ENCODE assay signal across 9 mouse cellular contexts in the genomic region with DNA sequence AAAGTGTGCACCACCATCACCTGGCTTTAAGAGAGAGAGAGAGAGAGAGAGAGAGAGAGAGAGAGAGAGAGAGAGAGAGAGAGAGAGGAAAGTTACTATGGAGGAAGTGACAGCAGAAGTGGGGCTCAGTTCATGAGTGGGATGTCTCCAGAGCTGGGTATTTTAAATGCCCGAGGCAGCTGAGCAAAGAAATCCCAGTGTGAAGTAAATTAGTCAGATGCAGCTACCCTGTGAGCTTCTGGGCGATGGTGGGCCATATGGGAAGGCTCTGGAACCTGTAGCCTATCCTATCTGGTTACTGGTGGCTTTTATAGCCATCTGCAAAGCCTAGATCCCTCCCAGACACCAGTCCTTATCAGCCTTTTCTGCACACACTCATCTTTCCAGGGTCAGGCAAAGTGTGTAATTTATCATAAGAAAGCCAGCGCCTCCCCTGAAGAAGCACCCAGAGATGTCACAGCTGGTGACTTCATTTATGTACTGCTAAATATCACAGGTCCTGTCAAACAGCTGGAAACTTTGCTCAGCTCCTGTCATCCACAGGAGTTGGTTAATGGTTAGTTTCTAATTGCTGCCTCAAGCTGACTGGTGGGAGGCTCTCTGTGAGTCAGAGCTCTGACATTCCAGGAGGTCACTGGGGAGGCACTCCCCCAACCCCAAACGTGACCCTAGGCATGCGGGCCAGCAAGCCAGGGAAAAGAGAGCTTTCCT.
DNase-seq lines count a peak whose midpoint lies in the region; ATAC-seq and TF ChIP-seq lines count a peak whose summit lies in the region.
"Had no signal": no experiment of that assay in that cellular context is flagged by ENCODE, and none has a peak within 500 bp of the region (broad histone marks: within the 10 kb centered on the region; RNA-seq: fewer than 3 reads in every experiment).

No protein-coding gene starts in this region.

- no peak overlapping the region for H3ac ChIP-seq in myocyte (ENCODE audit: control insufficient read depth, insufficient read length)

- no peak overlapping the region for H3K9ac ChIP-seq in forebrain, embryonic 16.5 days (replicated peaks; ENCODE audit: low read depth, low read length)
- no peak overlapping the region for H3K9ac ChIP-seq in forebrain, embryonic 15.5 days (replicated peaks)
- H3K9ac ChIP-seq: hindbrain, embryonic 15.5 days had no signal

- H3K79me2 ChIP-seq in myocyte (ENCODE audit: control insufficient read depth, insufficient read depth): no peaks in the 10 kb centered on the region

- H3K4me2 ChIP-seq in myocyte (ENCODE audit: low read depth): peak overlapping the region; percentile 49
- no peak overlapping the region for H3K4me2 ChIP-seq in forebrain, embryonic 16.5 days (ENCODE audit: low read length)
- H3K4me2 ChIP-seq in forebrain, embryonic 15.5 days (replicated peaks): no peak overlapping the region
- H3K4me2 ChIP-seq: hindbrain, embryonic 15.5 days had no signal

- H3K27me3 ChIP-seq in heart, embryonic 10.5 days (ENCODE audit: insufficient read depth, poor library complexity, severe bottlenecking): no peaks in the 10 kb centered on the region
- no peaks in the 10 kb centered on the region for H3K27me3 ChIP-seq in myocyte (ENCODE audit: control insufficient read depth, insufficient read depth, insufficient read length)
- H3K27me3 ChIP-seq in forebrain, embryonic 16.5 days (replicated peaks; ENCODE audit: control insufficient read depth, insufficient read depth, low read length): no peaks in the 10 kb centered on the region
- no peaks in the 10 kb centered on the region for H3K27me3 ChIP-seq in forebrain, embryonic 15.5 days
- H3K27me3 ChIP-seq: hindbrain, embryonic 15.5 days had no signal

- peak overlapping the region; percentile 62 for H3K27ac ChIP-seq in heart, embryonic 10.5 days
- H3K27ac ChIP-seq in forebrain, embryonic 16.5 days (ENCODE audit: low read length): no peak overlapping the region
- H3K27ac ChIP-seq in forebrain, embryonic 15.5 days (replicated peaks): no peak overlapping the region
- H3K27ac ChIP-seq: hindbrain, embryonic 15.5 days had no signal

- WGBS in heart, embryonic 10.5 days: 10% methylated on average over 5 of the region's 5 CpGs
- 55% methylated on average over 5 of the region's 5 CpGs for WGBS in forebrain, embryonic 16.5 days
- WGBS in forebrain, embryonic 15.5 days: 54% methylated on average over 5 of the region's 5 CpGs

- no peaks in the 10 kb centered on the region for H3K9me3 ChIP-seq in heart, embryonic 10.5 days
- H3K9me3 ChIP-seq in forebrain, embryonic 16.5 days (ENCODE audit: control insufficient read depth, low read length): no peaks in the 10 kb centered on the region
- no peaks in the 10 kb centered on the region for H3K9me3 ChIP-seq in forebrain, embryonic 15.5 days
- H3K9me3 ChIP-seq: hindbrain, embryonic 15.5 days had no signal

- TF ChIP-seq POLR2A in myocyte (IDR thresholded peaks at IDR 0.05; ENCODE audit: insufficient read length, low read depth): no peak

- peak; percentile 12 for DNase-seq in 416B (ENCODE audit: low read depth)
- DNase-seq in c-Kit-positive CD71-positive TER-119-negative erythroid progenitor cells, embryonic 14.5 days (ENCODE audit: low read depth): peak; percentile 16
- DNase-seq in heart, embryonic 10.5 days (ENCODE audit: low spot score): peak; percentile 83
- DNase-seq in kidney, postnatal 14 days: peak; percentile 80
- no peak for DNase-seq in testis, postnatal 14 days (ENCODE audit: low spot score)

- ATAC-seq in forebrain, embryonic 16.5 days: no peak
- no peak for ATAC-seq in forebrain, embryonic 15.5 days (replicated peaks)

- H3K36me3 ChIP-seq in heart, embryonic 10.5 days: no peaks in the 10 kb centered on the region
- H3K36me3 ChIP-seq in myocyte (ENCODE audit: control insufficient read depth, insufficient read depth): no peaks in the 10 kb centered on the region
- no peaks in the 10 kb centered on the region for H3K36me3 ChIP-seq in forebrain, embryonic 16.5 days (ENCODE audit: control insufficient read depth, insufficient read depth)
- H3K36me3 ChIP-seq in forebrain, embryonic 15.5 days: no peaks in the 10 kb centered on the region
- H3K36me3 ChIP-seq: hindbrain, embryonic 15.5 days had no signal

- H3K4me1 ChIP-seq in heart, embryonic 10.5 days: peaks cover 37% of the 10 kb centered on the region
- no peaks in the 10 kb centered on the region for H3K4me1 ChIP-seq in forebrain, embryonic 16.5 days (replicated peaks; ENCODE audit: control insufficient read depth, insufficient read depth, low read length)
- H3K4me1 ChIP-seq in forebrain, embryonic 15.5 days: no peaks in the 10 kb centered on the region
- H3K4me1 ChIP-seq: hindbrain, embryonic 15.5 days had no signal

- H3K4me3 ChIP-seq in heart, embryonic 10.5 days: no peak overlapping the region
- no peak overlapping the region for H3K4me3 ChIP-seq in myocyte
- H3K4me3 ChIP-seq in forebrain, embryonic 16.5 days (replicated peaks; ENCODE audit: low read length): no peak overlapping the region
- H3K4me3 ChIP-seq in forebrain, embryonic 15.5 days: no peak overlapping the region
- H3K4me3 ChIP-seq: hindbrain, embryonic 15.5 days had no signal

TF ChIP-seq in myocyte, 11 proteins besides CTCF, POLR2A, EP300 and RAD21:
- no peak for TF ChIP-seq MAX (IDR thresholded peaks at IDR 0.05; ENCODE audit: low read depth)
- TF ChIP-seq USF1 (IDR thresholded peaks at IDR 0.05; ENCODE audit: low read depth): no peak
- TF ChIP-seq MYOD1 (IDR thresholded peaks at IDR 0.05; ENCODE audit: control insufficient read depth in 1 of 3, insufficient read length in 2 of 3, low read depth in 2 of 3): peak in 1 of 3 experiments; percentile 30
